Mouse (Mus musculus): ENCODE data around the gene Fbn1. TPM values are rescaled to one million over a fixed set of nuclear protein-coding genes. Genes with fewer than 3 reads are reported as not detected.

Gene Fbn1
- 10 to 100 TPM; 28.6 to 33.5 TPM for total RNA-seq (2021)
- long read RNA-seq, experiment 1, partial matches to known transcripts, result 8 of 12 reads
- long read RNA-seq, experiment 1, other reads (novel, unspliced or antisense), result 4 of 12 reads
- long read RNA-seq, experiment 2, partial matches to known transcripts, result 2 of 2 reads
- long read RNA-seq, experiment 2, other reads (novel, unspliced or antisense), result 0 of 2 reads

- DNase-seq, result no peak
Measured at GRCm38 (mm10) chr2:125507893-125508292, at the start of gene Fbn1. Fbn1 (minus strand) TSS chr2:125507993.

DNA sequence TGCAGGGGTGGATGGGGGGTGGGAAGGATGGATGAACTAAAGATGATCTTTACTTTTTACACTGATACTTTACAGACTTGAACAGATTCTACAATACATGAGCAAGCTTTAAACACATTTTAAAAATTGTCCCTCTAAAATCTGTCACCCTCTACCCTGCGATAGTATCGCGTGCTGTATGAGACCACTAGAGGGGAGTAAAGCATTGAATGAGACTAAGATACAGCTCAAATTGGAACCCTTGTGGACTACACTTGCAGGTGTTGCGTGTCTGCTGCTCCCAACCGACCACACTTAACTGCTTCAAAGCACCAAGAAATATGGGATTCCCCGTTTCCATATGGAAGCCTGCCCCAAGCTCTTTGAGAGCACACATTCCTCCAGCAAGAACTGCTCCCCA is 48.0 kb upstream of the Fbn1 start:
- DNase-seq, result no peak

- DNase-seq, result no peak
Measured at GRCm38 (mm10) chr2:125548806-125549578, 41.2 kb upstream of the Fbn1 start.

- DNase-seq, result peak in 1 of 2 experiments; percentile 42
Measured at GRCm38 (mm10) chr2:125544986-125545385, 37.2 kb upstream of the Fbn1 start.

DNA sequence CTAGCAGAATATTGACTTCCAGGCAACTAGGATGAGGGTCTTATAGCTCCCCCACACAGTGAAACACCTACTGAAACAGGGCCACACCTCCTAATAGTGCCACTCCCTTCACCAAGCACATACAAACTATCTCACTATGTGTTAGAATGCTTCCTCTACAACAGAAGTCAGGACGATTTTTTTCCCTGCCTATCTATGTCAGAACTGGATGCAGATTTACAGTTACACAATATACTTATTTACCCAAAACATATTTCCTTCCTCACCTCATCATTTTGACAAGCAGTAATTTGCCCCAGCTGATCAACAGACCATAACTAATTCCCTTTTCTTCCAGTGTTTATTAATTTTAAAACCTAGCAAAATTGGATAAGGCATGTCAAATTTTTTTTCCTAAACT is 35.9 kb upstream of the Fbn1 start:
- DNase-seq, result no peak

DNA sequence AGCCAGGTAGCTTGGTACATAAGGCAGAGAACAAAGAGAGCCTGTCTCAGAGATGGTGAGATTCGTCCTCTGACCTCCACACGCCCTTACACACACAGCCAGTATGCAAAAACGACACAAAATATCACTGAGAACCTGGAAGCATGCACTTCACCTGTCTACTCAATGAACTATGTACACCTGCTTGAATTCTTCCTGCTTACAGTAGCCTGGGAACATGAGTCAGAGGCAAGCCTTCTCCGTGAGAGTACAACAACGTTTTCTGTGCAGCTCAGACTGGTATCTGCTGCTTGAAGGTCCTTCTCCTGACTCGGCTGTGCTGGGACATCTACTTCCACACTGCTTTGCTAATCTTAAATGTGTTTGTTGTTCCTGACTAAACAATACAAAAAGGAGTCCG is 33.7 kb upstream of the Fbn1 start:
- no peak for DNase-seq

GRCm38 (mm10) chr2:125540579-125540978 is 32.8 kb upstream of the Fbn1 start:
- DNase-seq, result peak; percentile 30 to 36

DNA sequence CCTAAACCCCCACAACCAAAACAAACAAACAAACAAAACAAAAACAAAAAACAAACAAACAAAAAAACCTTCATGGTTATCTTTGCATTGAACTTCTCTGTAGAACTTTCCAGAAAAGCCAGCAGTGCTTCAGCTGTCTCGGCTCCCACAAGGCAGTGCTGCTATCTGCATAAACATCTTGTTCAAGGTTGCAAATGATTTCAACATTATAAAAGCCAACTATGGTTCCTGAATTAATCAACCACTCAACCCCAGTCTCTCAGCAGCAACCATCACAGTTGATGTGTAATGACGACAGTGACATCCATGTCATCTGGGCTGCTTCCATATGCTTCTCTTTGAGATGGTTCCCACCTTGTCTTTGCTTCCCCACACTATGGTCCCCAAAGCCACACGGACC is 31.8 kb upstream of the Fbn1 start:
- no peak for DNase-seq

DNA sequence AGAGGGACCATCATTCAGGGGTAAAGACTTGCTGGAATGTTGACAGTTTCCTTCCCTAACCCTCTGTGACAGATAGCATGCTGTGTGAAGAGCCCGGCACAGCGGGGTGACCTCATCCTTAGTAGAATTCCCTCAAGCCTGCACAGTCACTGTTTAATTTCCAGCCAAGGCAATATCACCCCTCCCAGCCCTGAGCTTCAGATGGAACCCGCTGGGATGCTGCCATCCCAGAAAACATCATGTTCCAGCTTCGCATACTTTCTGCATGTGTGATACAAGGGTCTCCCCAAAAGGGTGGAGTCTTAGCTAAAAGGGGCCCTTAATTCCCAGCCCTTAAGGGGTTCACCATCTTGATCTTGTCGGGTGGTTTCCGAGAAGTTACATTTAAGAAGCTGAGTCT is 22.9 kb upstream of the Fbn1 start:
- peak; percentile 66 to 80 for DNase-seq

GRCm38 (mm10) chr2:125526566-125526965 is 18.8 kb upstream of the Fbn1 start:
- DNase-seq, result no peak

DNA sequence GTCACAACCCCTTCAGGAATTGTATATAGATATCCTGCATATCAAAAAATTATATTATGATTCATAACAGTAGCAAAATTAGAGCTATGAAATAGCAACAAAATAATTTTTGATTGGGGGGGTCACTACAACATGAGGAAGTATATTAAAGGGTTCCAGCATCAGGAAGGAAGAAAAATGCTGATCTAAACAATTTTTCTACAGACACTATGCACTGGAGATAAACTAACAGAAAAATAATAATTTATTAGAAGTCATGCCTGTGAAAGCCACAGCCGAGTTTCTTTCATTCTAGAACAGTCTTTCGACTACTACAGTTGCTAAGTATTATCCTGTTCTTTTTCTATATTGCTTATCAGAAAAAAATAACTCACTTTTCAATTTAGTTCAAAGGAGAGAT is 17.7 kb upstream of the Fbn1 start:
- no peak for DNase-seq

DNA sequence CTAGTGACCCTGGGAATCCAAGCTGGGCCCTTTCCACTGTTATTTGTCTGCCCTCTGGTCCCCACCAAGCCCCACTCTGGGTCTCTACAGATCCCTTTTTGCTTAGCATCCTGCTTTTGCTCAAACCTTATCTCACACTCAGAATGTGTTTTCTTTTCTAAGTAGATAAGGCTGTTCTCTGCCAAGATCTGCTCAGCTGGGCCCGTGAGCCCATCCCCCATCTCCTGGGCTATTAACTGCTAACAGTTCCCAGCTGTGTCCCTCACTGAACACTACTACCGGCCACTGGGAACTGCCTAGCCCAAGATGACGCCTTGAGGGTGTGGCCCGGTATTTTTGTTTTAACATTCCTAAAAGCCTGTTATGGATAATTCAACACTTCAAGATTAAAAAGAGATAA is 8.8 kb upstream of the Fbn1 start:
- peak; percentile 77 to 86 for DNase-seq

- DNase-seq, result no peak
Measured at GRCm38 (mm10) chr2:125515291-125516057, 7.7 kb upstream of the Fbn1 start.

- DNase-seq, result peak in 1 of 2 experiments; percentile 33
Measured at GRCm38 (mm10) chr2:125514391-125514790, 6.6 kb upstream of the Fbn1 start.

DNA sequence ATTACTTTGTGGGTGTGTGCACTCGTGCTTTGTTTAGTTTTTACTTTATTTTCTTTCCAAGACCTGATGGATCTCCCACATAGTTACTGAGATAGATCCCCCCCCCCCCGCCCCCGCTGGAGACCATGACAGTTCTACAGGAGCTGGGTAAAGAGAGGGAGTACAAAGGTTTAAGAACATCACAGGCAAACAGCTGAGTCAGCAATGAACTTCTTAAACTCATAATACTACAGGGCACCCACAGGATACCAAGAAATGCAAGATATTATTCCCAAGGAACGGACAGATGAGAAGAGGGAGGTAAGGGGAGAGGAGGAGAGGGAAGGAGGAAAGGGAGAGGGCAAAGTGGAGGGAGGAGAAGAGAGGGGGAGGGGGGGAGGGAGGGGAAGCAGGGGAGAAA is 4.8 kb upstream of the Fbn1 start:
- no peak for DNase-seq

GRCm38 (mm10) chr2:125511898-125512297 is 4.1 kb upstream of the Fbn1 start:
- peak in 1 of 2 experiments; percentile 66 for DNase-seq

DNA sequence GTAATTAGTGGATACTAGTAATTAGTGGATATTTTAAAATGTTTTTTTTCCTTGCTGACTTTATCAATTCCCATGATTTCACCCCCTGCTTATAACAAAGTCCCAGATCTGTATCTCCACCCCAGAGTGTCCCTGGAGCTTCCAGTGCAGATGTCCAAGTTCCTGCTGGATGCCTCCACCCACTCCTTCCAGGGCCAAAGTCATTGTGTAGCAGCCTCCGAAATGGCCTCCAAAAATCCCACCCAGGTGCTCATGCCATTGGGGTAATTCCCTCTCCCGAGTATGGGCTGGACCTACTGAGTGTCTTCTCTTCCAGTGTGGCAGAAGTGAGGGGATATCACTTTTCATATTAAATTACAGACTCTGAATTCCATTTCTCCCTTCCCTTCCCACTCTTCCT is 3.0 kb upstream of the Fbn1 start:
- DNase-seq, result peak in 1 of 2 experiments; percentile 71

- DNase-seq, result no peak
Measured at GRCm38 (mm10) chr2:125508381-125508780, 588 bp upstream of the Fbn1 start.

DNA sequence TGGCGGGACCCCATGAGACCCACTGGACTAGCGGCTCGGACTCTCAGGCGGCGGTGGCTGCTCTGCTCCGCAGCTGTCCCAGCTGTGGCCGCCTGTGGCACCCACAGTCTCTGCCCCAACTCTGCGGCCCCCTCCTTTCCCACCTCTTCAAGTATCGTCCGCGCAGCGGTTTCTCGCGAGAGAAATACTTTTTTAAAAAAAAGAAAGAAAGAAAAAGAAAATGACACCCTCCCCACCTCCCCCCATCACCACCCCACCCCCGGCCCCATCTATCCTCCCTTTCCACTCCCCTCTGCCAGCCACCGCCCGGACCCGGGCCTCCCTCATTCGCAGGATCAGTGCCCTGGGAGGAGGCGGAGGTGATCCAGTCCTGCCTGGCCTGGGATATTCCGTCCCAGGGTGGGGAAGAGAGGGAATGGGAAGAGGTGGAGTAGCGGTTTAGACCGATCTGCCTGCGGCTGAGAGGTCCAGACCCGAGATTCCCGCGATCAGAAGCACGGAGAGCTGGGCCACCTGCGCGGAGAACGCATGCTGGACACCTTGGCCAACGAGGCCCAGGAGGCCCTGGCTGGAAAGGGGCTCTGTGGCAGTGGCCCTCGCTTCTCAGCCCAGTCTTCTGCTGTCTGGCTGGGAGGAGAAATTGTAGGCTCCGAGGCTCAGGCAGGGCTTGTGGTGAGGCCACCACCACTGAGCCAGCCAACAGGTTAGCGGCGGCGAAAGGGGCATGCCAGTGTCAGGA is 1.3 kb downstream of the Fbn1 start:
- no peak for DNase-seq

DNA sequence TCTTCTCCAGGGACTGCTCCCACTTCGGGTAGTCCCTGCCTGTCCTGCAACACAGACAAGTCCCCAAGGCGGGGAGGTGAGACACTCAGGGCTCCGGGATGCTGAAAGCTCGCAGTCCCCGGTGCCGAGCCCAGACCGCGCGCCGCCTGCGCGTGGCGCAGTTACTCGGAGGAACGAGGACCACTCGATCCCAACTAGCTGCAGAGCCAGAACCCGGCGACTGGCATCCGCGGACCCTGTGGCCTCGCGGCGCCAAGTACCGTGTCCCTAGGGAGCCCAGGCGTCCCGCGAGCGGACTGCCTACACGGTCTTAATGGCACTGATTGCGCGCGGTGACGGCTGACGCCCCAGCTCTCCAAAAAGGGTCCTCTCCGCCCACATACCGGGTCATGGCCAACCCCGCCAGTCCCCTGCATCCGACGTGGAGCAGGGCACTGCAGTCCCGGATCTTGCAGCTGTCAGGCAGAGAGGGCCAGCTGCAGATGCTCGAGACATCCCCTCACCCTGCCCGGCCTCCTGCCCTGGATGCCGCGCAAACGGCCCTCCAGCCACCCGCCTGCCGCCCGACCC is 2.0 kb downstream of the Fbn1 start:
- DNase-seq, result peak; percentile 79 to 82

GRCm38 (mm10) chr2:125505006-125505745 is 2.6 kb downstream of the Fbn1 start, which contains the start of gene Gm9913:
Gm9913 (plus strand) TSS chr2:125505089.
- peak; percentile 82 to 83 for DNase-seq

Data from heart, adult 18-20 months (tissue).